Mouse (Mus musculus): ENCODE data around the gene Gm49336.

Gene Gm49336

DNA sequence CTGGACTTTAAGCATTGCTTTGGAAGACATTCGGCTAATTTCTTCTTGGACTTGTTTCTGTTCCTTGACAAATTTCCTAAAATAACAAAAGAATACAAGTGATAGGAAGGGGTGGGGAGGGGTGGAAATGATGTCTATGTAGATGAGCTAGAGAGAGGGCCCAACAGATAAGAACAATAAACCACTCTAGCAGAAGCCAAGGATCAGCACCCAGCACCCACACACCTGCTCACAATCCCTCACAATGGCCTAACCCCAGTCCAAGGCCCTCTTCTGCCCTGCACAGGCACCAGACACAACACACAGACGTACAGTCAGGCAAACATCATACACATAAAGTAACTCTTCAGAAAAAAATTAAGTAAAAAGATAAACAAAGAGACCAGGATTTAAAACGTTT, 12.8 kb downstream of the Gm49336 start:
- no peak for DNase-seq (ENCODE audit: low spot score)

GRCm38 (mm10) chr14:60219886-60220285, 31.4 kb downstream of the Gm49336 start:
- DNase-seq (ENCODE audit: low spot score), result no peak

GRCm38 (mm10) chr14:60217616-60218015, 33.7 kb downstream of the Gm49336 start:
- no peak for DNase-seq (ENCODE audit: low spot score)

GRCm38 (mm10) chr14:60216125-60216524, 35.2 kb downstream of the Gm49336 start:
- DNase-seq (ENCODE audit: low spot score), result no peak

GRCm38 (mm10) chr14:60215000-60215399, 36.3 kb downstream of the Gm49336 start:
- DNase-seq (ENCODE audit: low spot score), result no peak

GRCm38 (mm10) chr14:60214040-60214439, 37.3 kb downstream of the Gm49336 start:
- DNase-seq (ENCODE audit: low spot score), result peak; percentile 4

- DNase-seq (ENCODE audit: low spot score), result no peak
These were observed 42.1 kb downstream of the Gm49336 start for GRCm38 (mm10) chr14:60209166-60209565.

DNA sequence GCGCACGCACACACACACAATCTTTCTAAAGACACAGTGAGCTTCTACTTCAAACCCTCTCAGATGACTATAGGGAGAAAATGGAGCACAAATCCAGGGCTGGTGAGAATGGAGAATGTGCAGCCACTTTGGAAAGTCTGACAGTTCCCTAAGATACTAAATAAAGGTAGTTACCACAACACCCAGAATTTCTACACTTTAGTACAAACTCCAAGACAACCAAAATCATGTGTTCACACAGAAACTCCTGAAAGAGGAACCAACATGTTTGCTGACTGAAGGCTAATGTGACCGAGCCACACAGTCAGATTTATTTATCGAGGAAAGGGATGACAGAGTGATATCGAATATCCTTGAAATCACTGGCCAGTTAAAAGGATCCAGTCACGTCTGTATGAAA, 46.3 kb downstream of the Gm49336 start:
- DNase-seq (ENCODE audit: low spot score), result no peak

DNA sequence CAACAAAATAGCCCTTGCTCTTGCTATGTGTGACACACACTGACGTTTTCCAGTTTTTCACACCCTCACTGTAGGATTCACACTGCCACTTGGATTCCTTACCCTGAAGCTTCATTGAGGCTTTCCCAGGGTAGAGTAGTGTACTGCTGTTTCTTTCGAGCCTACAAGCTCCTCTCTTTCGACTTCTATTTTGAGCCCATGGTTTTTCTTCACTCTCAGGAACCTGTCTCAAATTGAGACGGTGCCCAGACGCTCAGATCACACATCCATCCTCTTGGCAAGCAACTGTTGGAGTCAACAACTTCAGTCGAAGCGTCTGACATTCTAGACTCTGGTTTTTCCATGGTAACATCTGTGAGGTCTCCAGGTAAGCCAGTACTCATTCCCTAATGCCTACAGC, 54.4 kb downstream of the Gm49336 start, which contains the start of gene Atp8a2:
Atp8a2 (minus strand) TSS at position 296 of the 400 bp plus-strand sequence.
- DNase-seq (ENCODE audit: low spot score), result no peak

GRCm38 (mm10) chr14:60195999-60196398, 55.3 kb downstream of the Gm49336 start:
- DNase-seq (ENCODE audit: low spot score), result no peak

- no peak for DNase-seq (ENCODE audit: low spot score)
These were observed 56.7 kb downstream of the Gm49336 start for GRCm38 (mm10) chr14:60194606-60195005.

- DNase-seq (ENCODE audit: low spot score), result no peak
These were observed 61.5 kb downstream of the Gm49336 start for GRCm38 (mm10) chr14:60189771-60190170.

DNA sequence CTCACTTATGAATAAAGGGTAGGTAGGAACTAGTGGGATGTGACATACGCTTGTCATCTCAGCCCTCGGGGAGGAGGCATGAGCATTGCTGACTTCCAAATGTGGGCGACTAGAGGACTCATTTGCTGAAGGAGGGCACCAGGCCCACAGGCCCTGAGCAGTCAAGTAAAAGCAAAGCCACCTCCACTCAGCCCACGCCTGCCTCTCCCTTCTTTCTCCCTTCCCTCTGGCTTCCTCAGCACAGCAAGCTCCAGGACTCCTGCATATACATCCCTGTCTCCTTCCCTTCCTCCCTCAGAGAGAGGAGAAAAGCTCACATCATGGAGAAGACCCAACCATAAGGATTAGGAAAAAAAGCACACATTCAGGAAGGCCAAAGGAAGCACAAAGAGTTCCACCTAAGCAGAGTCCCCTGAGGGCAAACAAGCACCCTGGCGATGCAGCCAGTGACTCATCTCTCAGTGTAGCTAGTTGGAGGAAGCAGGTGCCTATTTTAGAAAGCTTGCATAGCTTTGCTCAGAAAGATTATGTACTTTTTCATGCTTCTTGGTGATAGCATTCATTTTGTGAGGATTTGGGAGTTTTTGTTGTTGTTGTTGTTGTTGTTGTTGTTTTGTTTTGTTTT, 63.0 kb downstream of the Gm49336 start:
- no peak for DNase-seq (ENCODE audit: low spot score)

DNA sequence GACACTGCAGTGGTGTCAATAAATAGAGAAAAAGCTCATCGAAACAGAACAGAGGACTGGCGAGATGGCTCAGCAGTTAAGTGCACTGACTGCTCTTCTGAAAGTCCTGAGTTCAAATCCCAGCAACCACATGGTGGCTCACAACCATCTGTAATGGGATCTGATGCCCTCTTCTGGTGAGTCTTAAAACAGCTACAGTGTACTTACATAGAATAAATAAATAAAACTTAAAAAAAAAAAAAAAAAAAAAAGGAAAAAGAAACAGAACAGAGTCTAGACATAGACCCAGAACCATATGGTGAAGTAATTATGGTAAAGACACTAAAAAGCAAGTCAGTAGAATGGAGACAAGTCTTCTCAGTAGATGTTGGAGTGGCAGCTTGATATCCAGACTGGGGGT, 70.0 kb downstream of the Gm49336 start:
- DNase-seq (ENCODE audit: low spot score), result no peak

- DNase-seq (ENCODE audit: low spot score), result no peak
These were observed 72.7 kb downstream of the Gm49336 start for GRCm38 (mm10) chr14:60178571-60178955.

GRCm38 (mm10) chr14:60177614-60178570, 73.4 kb downstream of the Gm49336 start:
- DNase-seq (ENCODE audit: low spot score), result peak; percentile 28

DNA sequence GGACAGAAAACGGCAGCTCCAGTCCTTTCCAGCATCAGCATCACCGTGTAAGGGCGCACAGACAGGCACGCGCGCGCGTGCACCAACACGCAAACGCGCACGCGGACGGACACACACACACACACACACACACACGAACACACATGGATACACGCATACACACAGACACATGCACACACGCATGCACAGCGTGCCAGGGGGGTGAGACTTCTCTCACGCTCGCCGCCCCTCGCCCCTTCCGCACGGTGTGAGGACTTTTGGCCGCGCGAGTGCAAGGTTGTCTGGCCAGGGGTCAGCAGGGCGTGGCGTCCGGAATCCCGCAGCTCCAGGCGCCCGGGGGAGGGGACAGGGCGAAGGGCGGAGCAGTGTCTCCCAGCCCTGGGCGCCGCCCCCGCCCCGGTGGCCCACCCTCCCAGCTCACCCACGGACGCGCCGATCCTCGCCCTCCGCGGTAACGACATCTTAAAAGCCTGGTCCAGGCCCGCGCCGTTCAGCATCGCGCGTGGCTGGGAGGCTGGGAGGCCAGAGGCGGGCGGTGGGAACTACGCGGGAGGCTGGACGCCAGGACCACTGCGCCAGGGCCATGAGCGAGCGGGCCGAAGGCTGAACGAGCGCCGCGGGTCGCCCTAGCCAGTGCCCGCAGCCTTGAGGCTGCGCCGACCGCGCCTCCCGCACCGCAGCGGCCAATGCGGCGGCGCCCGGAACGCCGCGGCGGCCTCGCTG, 74.3 kb downstream of the Gm49336 start:
- peak; percentile 56 for DNase-seq (ENCODE audit: low spot score)

GRCm38 (mm10) chr14:60176469-60176890, 74.8 kb downstream of the Gm49336 start:
- DNase-seq (ENCODE audit: low spot score), result peak; percentile 28

DNA sequence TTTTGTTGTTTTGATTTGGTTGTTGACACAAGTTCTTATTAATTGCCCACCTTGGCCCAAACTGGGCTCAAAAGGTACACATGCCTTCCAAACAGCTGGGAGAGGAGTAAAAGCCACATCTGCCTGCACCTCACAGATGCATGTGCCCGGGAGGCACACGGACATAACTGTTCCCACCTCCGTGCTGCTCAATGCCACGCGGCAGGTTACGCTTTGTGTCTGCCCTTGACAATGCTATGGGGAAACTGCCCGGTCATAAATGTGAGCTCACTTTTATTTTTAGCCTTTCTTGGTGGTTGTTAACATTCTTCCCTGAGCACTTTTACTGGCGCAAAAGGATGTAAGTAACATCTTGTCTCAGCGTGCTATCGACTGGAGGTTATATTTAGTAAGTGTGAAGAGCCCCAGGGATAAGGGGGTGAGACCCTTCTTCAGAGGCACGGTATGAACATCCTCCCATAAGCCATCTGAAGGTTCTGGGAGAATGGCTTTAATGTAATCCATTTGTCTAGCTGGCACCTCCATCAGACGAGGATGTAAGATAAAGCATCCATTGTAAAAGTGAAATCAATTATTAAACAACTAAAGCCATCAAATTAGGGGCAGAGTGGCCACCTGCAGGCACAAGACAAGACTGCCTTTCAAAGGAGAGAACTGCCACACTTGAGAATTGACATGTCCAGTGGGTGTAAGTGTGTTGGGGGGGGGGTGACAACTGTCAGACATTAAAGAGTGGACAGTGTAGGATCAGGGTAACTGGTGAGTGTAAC, 78.8 kb downstream of the Gm49336 start:
- no peak for DNase-seq (ENCODE audit: low spot score)

GRCm38 (mm10) chr14:60170845-60171610, 80.3 kb downstream of the Gm49336 start:
- no peak for DNase-seq (ENCODE audit: low spot score)

GRCm38 (mm10) chr14:60163367-60163766, 87.9 kb downstream of the Gm49336 start:
- DNase-seq (ENCODE audit: low spot score), result no peak
